Mouse (Mus musculus): ENCODE results near the gene Sorcs2.
"Not testable (repeated sequence)": the region's sequence is repeated elsewhere in the genome, so short reads cannot be mapped to it uniquely, and the experiment has no call there.

Gene Sorcs2

DNA sequence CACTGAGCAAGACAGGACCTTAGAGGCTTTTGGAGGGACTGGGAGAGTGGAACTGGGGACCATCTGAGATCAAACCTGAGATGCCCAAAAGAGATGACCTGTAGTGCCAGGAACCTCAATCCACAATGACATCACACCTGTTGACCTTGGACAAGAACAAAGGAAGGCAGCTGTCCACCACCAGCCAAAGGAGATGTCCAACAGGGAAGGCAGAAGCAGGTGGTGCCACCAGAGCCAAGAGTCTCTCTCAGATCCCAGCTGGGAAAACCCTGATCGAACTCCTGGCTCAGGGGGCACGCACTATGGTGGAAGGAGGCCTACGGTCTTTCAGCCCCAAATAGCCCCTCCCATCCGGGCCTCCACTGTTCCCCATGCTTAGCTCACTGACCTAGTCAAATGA lies 6.2 kb downstream of the Sorcs2 start:
- no peak for DNase-seq (ENCODE audit: low read depth, low spot score)

DNA sequence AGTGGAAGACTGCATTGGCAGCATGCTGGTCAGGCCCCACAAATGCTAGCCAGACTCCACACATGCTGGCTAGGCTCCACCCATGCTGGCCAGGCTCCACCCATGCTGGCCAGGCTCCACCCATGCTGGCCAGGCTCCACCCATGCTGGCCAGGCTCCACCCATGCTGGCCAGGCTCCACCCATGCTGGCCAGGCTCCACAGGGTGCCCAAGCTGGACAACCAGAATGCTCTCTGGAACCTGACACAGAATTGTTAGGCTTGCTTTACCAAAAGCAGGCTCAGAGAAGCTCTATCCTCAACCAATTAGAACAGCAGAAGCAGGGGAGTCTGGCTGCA lies 7.4 kb downstream of the Sorcs2 start:
- not testable (repeated sequence) for DNase-seq (ENCODE audit: low read depth, low spot score)

DNA sequence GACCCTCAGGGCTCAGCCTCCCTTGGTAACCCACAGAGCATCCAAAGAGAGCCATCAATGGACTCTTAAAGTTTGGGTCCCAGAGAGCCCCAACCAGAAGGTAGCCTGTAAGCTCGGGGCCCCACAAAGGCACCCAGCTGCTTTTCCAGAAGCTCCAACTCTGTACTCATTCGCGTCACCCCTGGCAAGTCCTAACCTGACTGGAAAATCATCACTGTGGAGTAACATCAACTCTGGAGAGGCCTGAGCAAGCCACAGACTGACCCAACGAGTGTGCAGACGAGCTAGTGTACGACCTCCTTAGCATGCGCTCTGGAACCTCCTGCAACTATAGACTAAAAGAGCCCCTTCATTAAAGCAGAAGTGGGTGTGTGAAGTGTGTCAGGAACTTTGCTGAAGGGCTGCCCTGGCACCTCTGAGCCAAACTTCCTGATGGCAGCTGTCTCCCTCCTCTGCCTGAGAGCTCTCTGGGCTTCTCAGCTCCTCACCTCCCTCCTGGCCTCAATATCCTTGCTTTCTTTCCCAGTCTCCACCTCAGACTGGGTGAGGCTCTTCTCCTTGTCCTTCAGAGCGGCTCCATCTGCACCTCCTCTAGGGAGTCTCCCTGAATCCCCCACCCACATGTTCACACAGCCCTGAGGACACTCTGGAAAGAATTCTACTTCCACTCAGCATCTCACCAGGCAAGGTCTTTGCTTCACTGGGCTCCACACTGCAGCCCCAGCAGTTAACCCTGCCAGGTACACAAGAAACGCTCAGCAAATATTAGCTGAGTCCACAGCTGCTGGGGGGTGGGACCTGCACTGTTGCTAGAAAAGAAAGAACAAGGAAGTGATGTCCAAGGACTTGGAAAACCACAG lies 8.0 kb downstream of the Sorcs2 start:
- DNase-seq (ENCODE audit: low read depth, low spot score): peak; percentile 57

DNA sequence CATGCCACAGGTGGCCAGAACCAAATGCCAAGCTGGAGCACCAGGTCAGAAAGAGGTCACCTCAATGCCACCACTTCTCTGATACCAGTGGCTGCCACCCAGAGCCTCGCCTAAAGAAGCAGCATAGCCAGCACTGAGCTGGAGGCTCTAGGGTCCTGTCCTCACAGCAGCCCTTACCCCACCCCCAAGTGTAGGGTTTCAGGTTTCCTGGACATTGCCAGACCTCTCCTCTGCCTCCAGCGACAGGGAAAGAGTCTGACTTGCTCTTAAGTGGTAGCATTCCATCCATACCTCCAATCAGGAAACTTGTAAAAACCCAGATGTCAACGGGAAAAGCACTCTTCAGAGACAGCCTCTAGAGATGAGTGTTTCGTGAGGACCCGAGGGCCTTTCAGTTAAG lies 12.9 kb downstream of the Sorcs2 start:
- peak; percentile 79 for DNase-seq (ENCODE audit: low read depth, low spot score)

DNA sequence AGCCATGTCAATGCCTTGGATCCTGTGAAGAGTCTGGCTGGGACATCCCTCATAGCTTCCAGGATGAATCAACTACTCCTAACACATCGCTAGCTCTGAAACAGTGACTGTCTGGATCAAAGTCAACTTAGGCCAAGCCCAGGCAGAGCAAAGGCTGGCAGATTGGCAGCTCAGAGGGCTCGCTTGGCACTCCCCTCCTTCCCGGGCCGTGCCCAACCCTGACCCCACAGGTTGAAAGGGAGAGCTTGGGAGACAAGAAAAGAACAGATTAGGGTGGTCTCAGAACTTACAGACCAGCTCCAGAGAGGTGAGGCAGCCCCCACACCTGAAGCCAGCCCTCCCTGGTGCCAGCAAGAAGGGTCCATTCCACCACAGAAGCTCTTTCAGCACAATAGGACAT lies 14.5 kb downstream of the Sorcs2 start:
- DNase-seq (ENCODE audit: low read depth, low spot score): no peak

DNA sequence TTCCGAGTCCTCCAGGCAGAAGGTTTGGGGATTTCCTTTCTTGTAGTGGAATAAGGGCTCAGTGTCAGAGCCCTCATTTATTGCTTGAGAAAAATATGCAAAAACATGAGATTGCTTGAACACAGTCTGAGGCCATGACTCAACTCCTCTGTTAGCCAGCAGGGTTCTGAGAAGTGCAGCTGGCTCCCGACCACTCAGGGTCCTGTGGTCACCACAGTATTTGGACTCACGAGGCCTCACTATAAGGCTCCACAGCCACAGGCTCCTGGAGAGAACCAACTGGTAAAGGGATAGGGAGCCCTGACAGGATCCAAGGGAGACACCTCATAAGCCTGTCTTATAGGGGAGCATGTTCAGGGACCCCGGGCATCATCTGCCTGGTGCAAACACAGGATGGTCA lies 15.2 kb downstream of the Sorcs2 start:
- peak; percentile 71 for DNase-seq (ENCODE audit: low read depth, low spot score)

DNA sequence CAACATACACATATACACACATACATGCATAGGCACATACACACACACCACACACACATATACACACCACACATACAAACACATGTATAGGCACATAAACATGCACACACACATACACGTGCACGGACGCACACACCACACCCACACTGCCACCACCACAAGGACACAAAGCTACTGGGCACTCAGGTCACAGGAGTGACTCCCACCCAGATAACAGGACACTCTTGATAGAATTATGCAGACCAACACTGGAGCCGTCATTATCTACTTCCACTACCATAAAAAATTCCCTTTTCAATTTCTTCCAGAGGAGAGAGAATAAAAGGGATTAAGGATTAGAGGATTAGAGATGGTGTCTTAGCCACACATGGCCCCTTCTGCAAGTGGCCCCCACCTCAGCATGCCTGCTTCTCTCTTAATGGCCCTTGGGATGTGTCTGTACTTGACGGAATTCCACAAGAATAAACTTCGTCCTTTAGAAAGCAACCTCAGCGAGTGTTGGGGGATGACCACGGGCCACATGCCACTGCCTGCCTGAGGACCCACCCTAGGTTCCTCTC lies 15.7 kb downstream of the Sorcs2 start:
- DNase-seq (ENCODE audit: low read depth, low spot score): no peak

DNA sequence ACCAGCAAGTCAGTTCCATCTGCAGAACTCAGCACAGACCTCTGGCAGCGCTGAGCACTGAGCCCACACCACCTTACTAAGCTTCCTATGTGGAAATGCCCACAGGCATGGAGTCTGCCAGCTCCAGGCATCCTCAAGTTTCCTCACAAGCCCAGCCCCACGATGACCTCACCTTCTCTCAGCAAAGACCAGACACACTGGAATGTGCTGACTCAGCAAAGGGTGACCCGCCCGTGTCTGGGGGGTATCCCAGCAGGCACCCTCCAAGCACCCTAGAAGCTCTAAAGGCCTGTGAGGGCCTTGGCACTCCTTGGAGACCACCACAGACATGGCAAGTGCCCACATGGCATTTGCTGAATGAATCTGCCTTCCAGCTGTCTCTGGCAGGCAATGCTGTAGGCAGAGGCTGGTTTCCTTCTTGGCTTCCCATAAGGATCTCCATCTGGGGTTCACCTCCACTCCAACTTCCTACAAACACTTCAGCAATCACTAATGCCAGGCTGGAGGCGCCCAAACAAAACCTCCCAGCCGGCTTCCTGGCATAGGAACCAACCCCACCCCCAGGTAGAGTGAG lies 17.9 kb downstream of the Sorcs2 start:
- DNase-seq (ENCODE audit: low read depth, low spot score): peak; percentile 95

DNA sequence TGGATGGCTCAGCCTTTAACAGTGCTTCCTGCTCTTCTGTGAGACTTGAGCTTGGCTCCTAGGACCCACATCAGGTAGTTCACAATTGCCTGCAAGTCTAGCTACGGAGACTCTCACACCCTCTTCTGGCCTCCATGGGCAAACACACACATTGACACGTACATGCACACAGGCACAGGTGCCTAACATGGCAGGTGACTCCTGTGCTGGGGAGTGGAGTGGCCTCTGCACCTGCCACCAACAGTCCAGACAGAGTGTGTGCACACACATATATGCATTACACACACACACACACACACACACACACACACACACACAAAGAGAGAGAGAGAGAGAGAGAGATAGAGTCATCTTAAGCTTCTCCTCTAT lies 19.6 kb downstream of the Sorcs2 start:
- DNase-seq (ENCODE audit: low read depth, low spot score): no peak

DNA sequence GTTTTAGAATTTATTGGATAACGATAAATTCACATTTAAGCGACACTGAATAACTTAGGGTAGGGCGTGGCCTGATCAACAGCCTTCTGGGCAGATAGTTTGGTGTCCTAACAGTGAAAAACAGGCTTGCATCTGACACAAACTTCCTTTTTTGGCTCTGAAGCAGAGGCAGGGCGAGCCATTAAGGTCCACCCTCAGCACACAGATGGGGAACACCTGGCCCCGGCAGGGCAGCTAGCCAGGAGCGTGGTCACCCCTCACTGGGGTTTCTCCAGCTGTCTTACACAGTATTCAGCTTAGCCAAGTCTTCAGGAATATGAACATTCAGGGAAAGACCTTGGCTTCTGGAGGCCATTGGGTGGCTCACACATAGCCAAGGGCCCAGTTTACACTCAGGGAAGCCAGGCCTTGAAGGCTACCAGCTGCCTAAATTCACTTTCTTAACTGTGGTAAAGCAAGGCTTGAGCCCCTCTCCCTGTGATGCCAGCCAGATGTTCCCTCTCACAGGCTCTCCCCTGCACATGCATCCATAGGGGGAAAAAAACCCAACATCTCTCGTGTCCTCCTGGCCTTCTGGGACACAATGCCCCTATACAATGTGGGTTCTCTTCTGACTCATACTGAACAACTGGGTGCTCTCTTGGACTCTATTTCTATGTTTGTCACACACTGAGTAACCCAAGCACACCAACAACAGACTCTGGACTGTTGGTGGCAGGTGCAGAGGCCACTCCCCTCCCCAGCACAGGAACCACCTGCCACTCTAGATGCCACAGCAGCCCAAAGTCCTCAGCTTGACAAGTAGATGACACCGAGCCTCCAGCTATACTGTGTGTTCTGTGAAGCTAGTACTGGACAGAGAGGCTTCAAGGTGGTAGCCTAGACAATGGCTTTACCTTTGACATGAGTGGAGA lies 20.2 kb downstream of the Sorcs2 start:
- peak; percentile 82 for DNase-seq (ENCODE audit: low read depth, low spot score)

DNA sequence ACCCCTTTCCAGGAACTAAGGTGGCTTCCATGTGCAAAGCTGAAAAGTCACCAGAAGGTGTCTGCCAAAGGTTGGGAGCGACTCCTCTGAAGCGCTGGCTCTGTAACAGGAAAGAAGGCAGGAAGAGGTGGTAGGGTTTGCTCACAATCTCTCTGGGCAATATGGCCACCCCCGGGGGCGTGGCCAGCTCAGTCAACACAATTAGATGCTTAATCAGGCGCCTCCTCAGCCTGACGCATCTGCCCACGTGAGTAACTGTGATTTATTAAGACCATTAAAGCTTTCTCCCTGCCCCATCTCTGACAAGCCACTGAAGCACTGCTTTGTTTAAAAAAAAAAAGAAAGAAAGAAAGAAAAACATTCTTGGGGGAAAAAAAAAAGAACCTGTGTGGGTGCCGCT lies 22.1 kb downstream of the Sorcs2 start:
- no peak for DNase-seq (ENCODE audit: low read depth, low spot score)

DNA sequence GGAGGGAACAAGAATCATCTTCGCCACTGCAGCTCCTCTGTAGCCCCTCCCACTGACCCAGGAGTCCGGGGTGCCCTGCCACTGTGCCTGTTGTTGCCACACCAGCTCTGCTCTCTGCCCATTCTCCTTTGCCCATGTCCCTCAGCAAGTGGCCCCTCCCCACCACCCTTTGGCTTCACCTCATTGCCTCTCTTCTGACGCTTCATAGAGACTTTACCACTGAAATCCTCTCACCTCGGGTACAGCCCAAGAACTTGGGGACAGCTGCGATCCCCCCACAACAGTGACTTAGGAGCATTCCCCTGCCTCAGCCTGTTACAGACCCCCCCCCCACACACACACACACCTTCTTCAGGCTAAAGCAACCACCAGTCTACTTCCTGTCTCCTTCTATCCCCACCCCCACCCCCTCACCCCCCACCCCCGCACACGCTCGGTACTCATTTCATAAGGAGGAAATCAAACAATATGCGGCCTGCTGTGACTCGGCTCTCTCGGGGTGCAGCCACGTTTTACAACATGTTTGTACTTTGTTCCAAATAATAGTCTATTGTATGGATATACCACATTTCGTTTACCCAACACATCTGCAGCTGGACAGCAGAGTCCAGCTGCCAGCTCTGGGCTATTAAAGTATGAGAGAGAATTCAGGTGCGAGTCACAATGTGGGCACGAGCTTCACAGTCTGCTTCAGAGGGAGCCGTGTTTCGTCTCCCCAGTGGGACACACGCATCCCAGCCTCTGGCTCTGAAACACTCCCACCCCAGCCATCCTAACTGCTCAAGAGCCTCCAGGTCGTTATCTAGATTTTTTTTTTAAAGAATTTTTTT lies 23.5 kb downstream of the Sorcs2 start:
- peak; percentile 73 for DNase-seq (ENCODE audit: low read depth, low spot score)

DNA sequence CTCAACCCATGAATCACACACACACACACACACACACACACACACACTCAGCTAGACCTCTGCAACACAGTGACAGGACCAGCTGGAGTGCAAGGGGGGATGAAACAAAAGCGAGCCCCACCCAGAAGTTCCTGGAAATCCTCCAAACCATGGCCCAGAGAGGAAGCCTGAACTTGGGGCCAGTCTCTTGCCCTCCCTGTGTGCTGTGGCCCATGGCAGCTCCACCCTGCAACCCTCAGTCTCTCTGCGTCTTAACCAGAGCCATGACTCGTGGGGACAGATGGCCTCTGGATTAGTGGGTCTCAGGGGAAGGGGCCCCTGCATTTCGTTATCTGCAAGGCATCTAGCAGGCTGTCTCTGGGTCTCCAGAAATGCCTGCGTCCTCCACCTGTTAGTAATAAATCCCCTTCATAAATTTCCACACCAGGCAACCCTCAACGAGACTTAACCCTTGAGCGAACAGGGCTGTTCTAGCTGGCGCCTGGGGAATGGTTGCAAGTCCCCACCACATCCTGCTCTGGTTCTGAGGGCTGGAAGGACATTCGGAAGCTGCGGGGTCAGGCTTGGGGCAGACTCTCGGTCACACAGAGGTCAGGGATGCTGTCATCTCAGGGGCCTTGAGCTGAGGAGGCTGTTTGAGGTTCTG lies 24.6 kb downstream of the Sorcs2 start:
- DNase-seq (ENCODE audit: low read depth, low spot score): peak; percentile 77

DNA sequence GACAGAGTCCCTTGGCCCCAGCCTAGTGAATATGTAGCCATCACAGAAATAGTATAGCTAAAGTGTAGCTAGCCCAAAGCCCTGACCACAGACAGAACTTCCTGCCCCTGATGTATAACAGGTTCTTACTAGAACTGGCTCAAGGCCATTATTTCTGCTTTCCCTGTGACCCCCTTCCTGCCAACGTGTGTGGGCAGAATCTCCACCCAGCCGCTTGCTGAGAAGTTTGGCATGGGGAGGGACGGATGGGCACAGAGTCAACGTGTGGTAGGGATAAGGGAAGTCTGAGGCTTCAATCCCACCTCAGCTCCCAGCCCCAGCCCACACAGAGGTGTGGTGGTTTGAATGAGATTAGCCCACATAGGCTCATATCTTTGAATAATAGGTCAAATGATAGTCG lies 26.2 kb downstream of the Sorcs2 start:
- DNase-seq (ENCODE audit: low read depth, low spot score): no peak

DNA sequence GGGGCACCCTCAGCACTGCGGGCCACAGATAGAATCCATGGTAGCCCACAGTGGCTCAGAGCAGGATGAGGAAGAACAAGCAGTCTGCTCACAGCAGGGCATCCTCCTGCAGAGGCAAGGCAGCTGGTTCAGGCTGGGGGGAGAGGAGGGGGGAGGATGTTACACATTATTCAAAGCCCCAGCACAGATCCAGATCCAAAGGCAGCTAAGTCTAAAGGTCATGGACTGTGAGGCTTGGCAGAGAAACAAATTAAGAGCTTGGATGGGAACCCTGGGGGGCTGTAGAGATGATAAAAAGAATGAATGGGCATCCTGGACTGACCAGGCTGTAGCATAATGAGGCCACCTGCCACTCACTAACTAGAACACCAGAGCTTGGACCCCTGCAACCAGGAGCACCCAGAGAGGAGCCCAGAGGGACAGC lies 28.7 kb downstream of the Sorcs2 start:
- DNase-seq (ENCODE audit: low read depth, low spot score): no peak

DNA sequence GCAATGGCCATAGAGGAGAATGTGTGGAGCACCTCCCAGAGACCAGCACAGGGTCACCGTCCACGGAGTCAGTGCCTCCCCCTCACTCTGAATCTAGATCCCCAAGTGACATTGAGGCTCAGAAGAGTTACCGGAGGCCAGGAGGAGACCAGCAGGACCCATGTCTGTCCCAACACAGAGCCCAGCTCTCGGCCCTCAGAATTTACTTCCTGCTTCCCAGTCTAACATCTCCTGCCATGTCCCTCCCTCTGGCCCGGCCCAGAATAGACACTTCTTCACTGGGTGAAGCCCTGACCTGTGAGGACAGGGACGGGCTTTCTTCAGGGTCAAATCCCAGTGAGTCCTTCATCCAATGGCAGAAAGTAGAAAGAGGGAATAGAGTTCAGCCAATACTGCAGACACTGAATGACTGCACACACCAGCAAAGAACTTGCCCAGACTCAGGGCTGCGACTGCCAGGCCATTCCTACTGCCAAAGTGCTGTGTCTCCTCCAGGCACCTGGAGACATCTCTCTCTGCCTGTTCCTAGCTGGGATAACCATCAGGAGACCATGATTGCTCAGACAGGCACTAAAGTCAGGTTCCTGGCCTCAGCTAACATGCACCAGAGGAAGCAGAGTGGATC lies 29.3 kb downstream of the Sorcs2 start:
- DNase-seq (ENCODE audit: low read depth, low spot score): no peak

DNA sequence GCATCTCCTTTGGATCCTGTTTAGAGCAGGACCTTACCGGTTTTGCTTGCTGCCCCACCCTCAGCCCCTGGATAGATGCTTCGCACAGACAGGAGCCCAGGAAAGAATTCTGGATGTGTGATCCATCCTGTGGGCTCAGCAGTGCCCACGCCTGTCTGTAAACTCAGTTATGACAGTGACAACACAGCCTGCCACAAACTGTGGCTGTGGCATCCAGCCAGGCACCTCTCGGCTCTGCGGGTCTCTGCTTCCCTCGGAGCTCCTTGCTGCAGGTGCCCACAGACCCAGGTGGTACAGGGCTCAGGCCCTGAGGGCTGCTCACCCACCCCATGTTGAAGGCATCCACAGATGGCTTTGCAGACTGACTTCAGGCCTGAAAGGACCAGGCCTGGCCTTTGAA lies 30.0 kb downstream of the Sorcs2 start:
- DNase-seq (ENCODE audit: low read depth, low spot score): no peak

DNA sequence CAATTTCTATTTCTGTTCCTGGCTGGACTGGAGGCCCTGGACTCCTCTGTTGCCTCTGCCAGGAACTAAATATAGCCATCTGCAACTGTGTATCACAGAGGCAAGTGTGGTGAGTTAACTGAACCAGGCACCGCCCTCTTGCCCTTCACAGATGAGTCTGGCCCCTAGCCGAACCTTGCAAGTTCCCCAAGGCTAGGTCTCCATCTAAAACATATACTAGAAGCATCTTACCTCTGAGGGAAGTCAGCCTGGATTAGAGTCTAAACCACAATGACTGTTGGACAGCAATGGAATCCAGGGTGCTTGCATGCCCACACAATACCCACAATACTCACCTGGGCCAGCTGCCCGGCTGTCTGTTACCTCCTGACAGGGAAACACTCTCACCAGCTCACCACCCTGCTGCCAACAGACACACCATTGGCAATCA lies 30.7 kb downstream of the Sorcs2 start:
- peak; percentile 59 for DNase-seq (ENCODE audit: low read depth, low spot score)

DNA sequence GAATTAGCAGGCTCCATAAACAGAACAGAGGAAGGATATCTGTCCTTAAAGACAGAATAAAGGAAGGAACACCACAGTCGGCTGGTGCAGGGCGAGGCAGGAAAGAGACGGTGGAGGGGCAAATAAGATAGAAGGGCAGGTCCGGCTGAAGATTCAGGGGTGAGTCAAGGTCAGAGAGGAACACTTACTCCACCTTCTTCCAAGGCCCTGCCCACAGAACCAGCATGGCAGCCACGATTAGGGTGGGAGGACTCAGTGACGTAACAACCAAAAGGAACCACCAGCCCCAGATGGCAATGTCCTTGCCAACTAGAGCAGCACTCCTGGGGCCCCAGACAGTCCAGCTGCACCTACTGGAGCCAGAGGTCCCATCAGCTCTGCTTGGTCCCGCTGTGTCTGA lies 36.2 kb downstream of the Sorcs2 start:
- DNase-seq (ENCODE audit: low read depth, low spot score): no peak

DNA sequence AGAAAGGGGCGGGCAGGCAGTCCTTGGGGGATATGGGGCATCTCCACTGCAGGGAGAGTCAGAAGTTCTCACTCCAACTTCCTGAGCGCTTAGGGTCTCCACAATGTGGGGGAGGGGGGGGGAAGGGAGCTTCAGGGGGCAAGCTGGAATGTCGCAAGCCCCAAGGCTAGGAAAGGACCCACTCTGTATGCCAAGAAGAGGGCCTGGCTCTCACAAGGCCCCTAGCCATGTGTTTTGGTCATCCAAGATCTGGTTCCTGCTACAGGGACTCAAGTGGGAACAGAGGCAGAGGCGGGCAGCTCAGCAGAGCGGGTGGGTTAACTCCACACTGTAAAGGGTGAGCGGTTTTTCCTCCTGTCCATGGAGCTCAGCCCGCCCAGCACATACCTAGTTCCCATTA lies 37.6 kb downstream of the Sorcs2 start:
- no peak for DNase-seq (ENCODE audit: low read depth, low spot score)

All from 3T3-L1 (cell line).